Mouse (Mus musculus): ENCODE results near the gene Cabp2. TPM values are rescaled to one million over a fixed set of nuclear protein-coding genes. Genes with fewer than 3 reads are reported as not detected.
"Not testable (repeated sequence)": the region's sequence is repeated elsewhere in the genome, so short reads cannot be mapped to it uniquely, and the experiment has no call there.

Cabp2 gene
- polyA plus RNA-seq, 1 experiment from 2014 or later, result not detected

- not testable (repeated sequence) for H3K36me3 ChIP-seq (ENCODE audit: control insufficient read depth, insufficient read depth, low read length); H3K9ac ChIP-seq (ENCODE audit: low read depth, low read length); H3K4me2 ChIP-seq (ENCODE audit: low read depth, low read length); H3K9me3 ChIP-seq (ENCODE audit: control insufficient read depth, low read length); DNase-seq (ENCODE audit: low spot score); ATAC-seq (ENCODE audit: low read depth); H3K27ac ChIP-seq (replicated peaks; ENCODE audit: low read depth, low read length); H3K27me3 ChIP-seq (replicated peaks; ENCODE audit: control insufficient read depth, insufficient read depth, low read length); H3K4me3 ChIP-seq (ENCODE audit: low read depth, low read length); H3K4me1 ChIP-seq (ENCODE audit: control insufficient read depth, insufficient read depth, low read length)
- WGBS, result 94% methylated on average over 2 of the region's 2 CpGs
Observed at GRCm38 (mm10) chr19:4068242-4068641, 13.1 kb upstream of the Cabp2 start.

- ATAC-seq (ENCODE audit: low read depth) (no peak), DNase-seq (ENCODE audit: low spot score) (no peak)
- Histone ChIP-seq H3K4me2 (ENCODE audit: low read depth, low read length) (no peak overlapping the region), H3K9ac (ENCODE audit: low read depth, low read length) (no peak overlapping the region), H3K9me3 (ENCODE audit: control insufficient read depth, low read length) (no peaks in the 10 kb centered on the region), H3K27ac (replicated peaks; ENCODE audit: low read depth, low read length) (no peak overlapping the region), H3K27me3 (replicated peaks; ENCODE audit: control insufficient read depth, insufficient read depth, low read length) (no peaks in the 10 kb centered on the region), H3K4me3 (ENCODE audit: low read depth, low read length) (no peak overlapping the region), H3K4me1 (ENCODE audit: control insufficient read depth, insufficient read depth, low read length) (no peaks in the 10 kb centered on the region), H3K36me3 (ENCODE audit: control insufficient read depth, insufficient read depth, low read length) (no peaks in the 10 kb centered on the region)
- WGBS, result 66% methylated on average over 15 of the region's 15 CpGs
Observed at GRCm38 (mm10) chr19:4068717-4069410, 12.5 kb upstream of the Cabp2 start.

GRCm38 (mm10) chr19:4070311-4070710, 11.1 kb upstream of the Cabp2 start:
- WGBS, result 73% methylated on average over 15 of the region's 15 CpGs
- Histone ChIP-seq H3K9ac (ENCODE audit: low read depth, low read length) (no peak overlapping the region), H3K36me3 (ENCODE audit: control insufficient read depth, insufficient read depth, low read length) (no peaks in the 10 kb centered on the region), H3K4me2 (ENCODE audit: low read depth, low read length) (no peak overlapping the region), H3K4me3 (ENCODE audit: low read depth, low read length) (no peak overlapping the region), H3K27ac (replicated peaks; ENCODE audit: low read depth, low read length) (no peak overlapping the region), H3K9me3 (ENCODE audit: control insufficient read depth, low read length) (no peaks in the 10 kb centered on the region), H3K27me3 (replicated peaks; ENCODE audit: control insufficient read depth, insufficient read depth, low read length) (no peaks in the 10 kb centered on the region), H3K4me1 (ENCODE audit: control insufficient read depth, insufficient read depth, low read length) (no peaks in the 10 kb centered on the region)
- DNase-seq (ENCODE audit: low spot score), result no peak
- no peak for ATAC-seq (ENCODE audit: low read depth)

GRCm38 (mm10) chr19:4070756-4071155, 10.6 kb upstream of the Cabp2 start:
- Histone ChIP-seq H3K9ac (ENCODE audit: low read depth, low read length) (no peak overlapping the region), H3K9me3 (ENCODE audit: control insufficient read depth, low read length) (no peaks in the 10 kb centered on the region), H3K4me1 (ENCODE audit: control insufficient read depth, insufficient read depth, low read length) (no peaks in the 10 kb centered on the region), H3K27me3 (replicated peaks; ENCODE audit: control insufficient read depth, insufficient read depth, low read length) (no peaks in the 10 kb centered on the region), H3K36me3 (ENCODE audit: control insufficient read depth, insufficient read depth, low read length) (no peaks in the 10 kb centered on the region), H3K4me2 (ENCODE audit: low read depth, low read length) (no peak overlapping the region), H3K4me3 (ENCODE audit: low read depth, low read length) (no peak overlapping the region), H3K27ac (replicated peaks; ENCODE audit: low read depth, low read length) (no peak overlapping the region)
- no peak for ATAC-seq (ENCODE audit: low read depth)
- no peak for DNase-seq (ENCODE audit: low spot score)
- 77% methylated on average over 8 of the region's 8 CpGs for whole genome bisulfite sequencing

GRCm38 (mm10) chr19:4071406-4071805, 10.0 kb upstream of the Cabp2 start:
- H3K4me2 ChIP-seq (ENCODE audit: low read depth, low read length), result no peak overlapping the region
- DNase-seq (ENCODE audit: low spot score) (no peak), ATAC-seq (ENCODE audit: low read depth) (no peak)
- no peaks in the 10 kb centered on the region for H3K36me3 ChIP-seq (ENCODE audit: control insufficient read depth, insufficient read depth, low read length)
- no peak overlapping the region for H3K27ac ChIP-seq (replicated peaks; ENCODE audit: low read depth, low read length)
- H3K9ac ChIP-seq (ENCODE audit: low read depth, low read length), result no peak overlapping the region
- no peaks in the 10 kb centered on the region for H3K4me1 ChIP-seq (ENCODE audit: control insufficient read depth, insufficient read depth, low read length)
- 87% methylated on average over 6 of the region's 6 CpGs for WGBS
- no peaks in the 10 kb centered on the region for H3K9me3 ChIP-seq (ENCODE audit: control insufficient read depth, low read length)
- no peaks in the 10 kb centered on the region for H3K27me3 ChIP-seq (replicated peaks; ENCODE audit: control insufficient read depth, insufficient read depth, low read length)
- no peak overlapping the region for H3K4me3 ChIP-seq (ENCODE audit: low read depth, low read length)

- H3K36me3 ChIP-seq (ENCODE audit: control insufficient read depth, insufficient read depth, low read length), result no peaks in the 10 kb centered on the region
- H3K9ac ChIP-seq (ENCODE audit: low read depth, low read length), result no peak overlapping the region
- H3K27ac ChIP-seq (replicated peaks; ENCODE audit: low read depth, low read length), result no peak overlapping the region
- H3K9me3 ChIP-seq (ENCODE audit: control insufficient read depth, low read length), result no peaks in the 10 kb centered on the region
- H3K4me1 ChIP-seq (ENCODE audit: control insufficient read depth, insufficient read depth, low read length), result no peaks in the 10 kb centered on the region
- no peak for ATAC-seq (ENCODE audit: low read depth)
- DNase-seq (ENCODE audit: low spot score), result no peak
- WGBS, result 74% methylated on average over 6 of the region's 6 CpGs
- H3K4me2 ChIP-seq (ENCODE audit: low read depth, low read length), result no peak overlapping the region
- no peaks in the 10 kb centered on the region for H3K27me3 ChIP-seq (replicated peaks; ENCODE audit: control insufficient read depth, insufficient read depth, low read length)
- no peak overlapping the region for H3K4me3 ChIP-seq (ENCODE audit: low read depth, low read length)
Observed at GRCm38 (mm10) chr19:4072706-4073424, 8.5 kb upstream of the Cabp2 start.

GRCm38 (mm10) chr19:4075531-4075930, 5.8 kb upstream of the Cabp2 start:
- DNase-seq (ENCODE audit: low spot score) (no peak), ATAC-seq (ENCODE audit: low read depth) (no peak)
- Histone ChIP-seq H3K4me1 (ENCODE audit: control insufficient read depth, insufficient read depth, low read length) (no peaks in the 10 kb centered on the region), H3K27me3 (replicated peaks; ENCODE audit: control insufficient read depth, insufficient read depth, low read length) (no peaks in the 10 kb centered on the region), H3K9me3 (ENCODE audit: control insufficient read depth, low read length) (no peaks in the 10 kb centered on the region), H3K9ac (ENCODE audit: low read depth, low read length) (no peak overlapping the region), H3K36me3 (ENCODE audit: control insufficient read depth, insufficient read depth, low read length) (no peaks in the 10 kb centered on the region), H3K27ac (replicated peaks; ENCODE audit: low read depth, low read length) (no peak overlapping the region), H3K4me3 (ENCODE audit: low read depth, low read length) (no peak overlapping the region), H3K4me2 (ENCODE audit: low read depth, low read length) (no peak overlapping the region)
- 82% methylated on average over 1 of the region's 1 CpGs for WGBS

- Histone ChIP-seq H3K27me3 (replicated peaks; ENCODE audit: control insufficient read depth, insufficient read depth, low read length) (no peaks in the 10 kb centered on the region), H3K36me3 (ENCODE audit: control insufficient read depth, insufficient read depth, low read length) (no peaks in the 10 kb centered on the region)
- ATAC-seq (ENCODE audit: low read depth), result no peak
Observed at GRCm38 (mm10) chr19:4079594-4079993, 1.8 kb upstream of the Cabp2 start.

More at GRCm38 (mm10) chr19:4079594-4079993, 1.8 kb upstream of the Cabp2 start:
- DNase-seq (ENCODE audit: low spot score), result no peak
- Histone ChIP-seq H3K9ac (ENCODE audit: low read depth, low read length) (no peak overlapping the region), H3K27ac (replicated peaks; ENCODE audit: low read depth, low read length) (no peak overlapping the region), H3K4me2 (ENCODE audit: low read depth, low read length) (no peak overlapping the region), H3K9me3 (ENCODE audit: control insufficient read depth, low read length) (no peaks in the 10 kb centered on the region), H3K4me1 (ENCODE audit: control insufficient read depth, insufficient read depth, low read length) (no peaks in the 10 kb centered on the region), H3K4me3 (ENCODE audit: low read depth, low read length) (no peak overlapping the region)
- WGBS, result 76% methylated on average over 1 of the region's 1 CpGs
